Mouse (Mus musculus) small intestine, adult 2 months (tissue): ENCODE measurements around the gene Cxcr1.

Source experiments
- CTCF ChIP-seq: fragments of 200-500 bp; IDR thresholded peaks from 2 replicates; pipeline ENCODE4 v1.5.1; 2012; ENCODE audit warnings: low read depth, mild to moderate bottlenecking, control low read depth, inconsistent platforms, low read length, moderate library complexity, mixed read lengths; ENCODE audit not compliant: insufficient replicate concordance, insufficient read length; ENCODE audit errors: extremely low read depth
- POLR2A ChIP-seq: fragments of 200-500 bp; IDR thresholded peaks from 2 replicates; pipeline ENCODE4 v1.6.1; 2012; ENCODE audit warnings: low read depth, mild to moderate bottlenecking, control low read depth, inconsistent platforms, low read length, moderate library complexity

- TF ChIP-seq CTCF (no peak), POLR2A (no peak)
These were observed 9.0 kb upstream of the Cxcr1 start for GRCm38 (mm10) chr1:74203457-74203856.
